Mouse (Mus musculus) embryonic facial prominence, embryonic 12.5 days (tissue): ENCODE data around the gene Hdhd3. TPM values are rescaled to one million over a fixed set of nuclear protein-coding genes. Genes with fewer than 3 reads are reported as not detected.
"Not testable (repeated sequence)": the region's sequence is repeated elsewhere in the genome, so short reads cannot be mapped to it uniquely, and the experiment has no call there.

Experiments used
- ATAC-seq: fragments of 200-750 bp; cut with Nextera tagmentation; 2 replicates; pipeline ENCODE4 v1.8.0; 2017; ENCODE audit not compliant: insufficient number of reproducible peaks, insufficient read depth, low FRiP score, low TSS enrichment
- H3K27ac ChIP-seq: fragments of 300-500 bp; sonication (generic); 2 replicates; pipeline ENCODE4 v1.5.1; 2016; ENCODE audit warnings: mild to moderate bottlenecking
- H3K27me3 ChIP-seq: fragments of 300-500 bp; sonication (generic); 2 replicates; pipeline ENCODE4 v1.6.1; 2016; ENCODE audit warnings: mild to moderate bottlenecking, moderate library complexity
- H3K36me3 ChIP-seq: fragments of 300-500 bp; sonication (generic); 2 replicates; pipeline ENCODE4 v1.6.1; 2016; ENCODE audit warnings: mild to moderate bottlenecking
- H3K4me1 ChIP-seq: fragments of 300-500 bp; sonication (generic); 2 replicates; pipeline ENCODE4 v1.6.1; 2016
- H3K4me2 ChIP-seq: fragments of 300-500 bp; sonication (generic); replicated peaks from 2 replicates; pipeline ENCODE4 v1.6.1; 2016; ENCODE audit warnings: mild to moderate bottlenecking, moderate library complexity
- H3K4me3 ChIP-seq: fragments of 300-500 bp; sonication (generic); 2 replicates; pipeline ENCODE4 v1.5.1; 2016; ENCODE audit warnings: mild to moderate bottlenecking
- H3K9ac ChIP-seq: fragments of 300-500 bp; sonication (generic); 2 replicates; pipeline ENCODE4 v1.6.1; 2016; ENCODE audit warnings: mild to moderate bottlenecking, moderate library complexity
- H3K9me3 ChIP-seq: fragments of 300-500 bp; sonication (generic); 2 replicates; pipeline ENCODE4 v1.6.1; 2016; ENCODE audit warnings: mild to moderate bottlenecking, moderate library complexity
- WGBS: fragments of 180-500 bp; shearing (Covaris S2); methylation state at CpG from one replicate; pipeline ENCODE4 v1.1.7; 2016; 5-methylcytosine and 5-hydroxymethylcytosine counted together
- polyA plus RNA-seq: library from polyadenylated mRNA; unstranded; fragments of >200 nt; fragmentation: Nextera tagmentation; extraction: Ambion mirVana; gene quantifications from 2 replicates; pipeline ENCODE4 v1.2.1, GENCODE M21; 2016

Hdhd3 gene
- polyA plus RNA-seq, 1 experiment from 2014 or later: 11.1 TPM

DNA sequence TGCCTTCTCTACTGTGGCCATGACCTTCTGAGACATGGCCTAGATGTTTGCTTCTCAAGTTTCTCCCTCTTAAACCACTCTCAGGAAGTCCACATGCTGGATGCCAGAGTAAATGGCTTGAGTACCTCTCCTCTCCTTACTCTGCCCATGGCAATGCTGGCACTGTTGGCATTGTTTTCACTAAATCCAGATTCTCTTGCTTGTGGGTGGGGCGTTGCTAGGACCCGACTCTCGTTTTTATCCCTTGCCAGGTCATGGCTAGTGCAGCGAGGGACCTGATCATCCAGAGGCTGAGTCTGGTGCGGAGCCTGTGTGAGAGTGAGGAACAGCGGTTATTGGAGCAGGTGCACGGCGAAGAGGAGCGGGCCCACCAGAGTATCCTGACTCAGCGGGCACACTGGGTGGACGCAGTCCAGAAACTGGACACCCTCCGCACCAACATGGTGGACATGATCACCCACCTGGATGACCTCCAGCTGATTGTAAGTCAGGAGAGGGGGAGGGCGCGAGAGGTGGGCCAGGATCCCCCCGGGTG, 17.0 kb downstream of the Hdhd3 start:
- WGBS: 87% methylated on average over 15 of the region's 15 CpGs
- Histone ChIP-seq H3K4me3 (no peak overlapping the region), H3K4me1 (no peaks in the 10 kb centered on the region), H3K9ac (no peak overlapping the region), H3K4me2 (no peak overlapping the region), H3K9me3 (no peaks in the 10 kb centered on the region), H3K36me3 (no peaks in the 10 kb centered on the region), H3K27ac (no peak overlapping the region), H3K27me3 (0 out of 2 replicates have a peak, but pooled peaks cover 2% of the 10 kb centered on the region)
- ATAC-seq: no peak

DNA sequence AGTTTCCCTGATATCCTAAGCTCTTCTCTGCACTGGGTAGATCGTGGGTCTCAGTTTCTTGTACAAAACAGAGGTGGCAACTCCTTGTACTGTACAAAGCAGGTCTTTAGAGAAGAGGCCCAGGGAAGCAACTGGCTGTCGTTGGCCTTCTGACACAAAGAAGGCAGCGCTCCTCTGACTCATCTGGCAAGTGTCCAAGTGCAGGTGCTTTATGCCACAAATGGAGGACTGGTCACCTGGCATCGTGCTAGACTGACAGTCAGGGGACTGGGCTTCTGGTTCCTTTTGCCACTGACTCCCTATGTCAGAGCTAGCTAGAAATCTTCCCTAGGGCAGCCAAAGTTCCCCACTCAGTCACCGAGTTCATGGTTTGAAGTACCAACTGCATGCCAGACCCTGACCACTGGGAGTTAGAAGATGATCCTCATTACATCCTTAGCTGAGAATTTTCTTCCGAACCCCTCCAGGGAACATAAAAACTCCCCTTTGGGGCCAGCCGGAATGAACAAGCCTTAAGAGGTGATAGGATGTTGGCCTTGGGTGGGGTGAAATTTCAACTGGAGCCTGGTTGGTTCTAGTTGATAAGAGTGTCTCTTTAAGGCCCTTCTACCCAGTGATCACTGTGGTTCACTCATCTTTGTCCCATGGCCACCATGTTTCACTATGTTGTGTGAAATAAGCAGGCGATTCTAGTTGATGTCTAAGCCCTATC, 17.7 kb downstream of the Hdhd3 start:
- Histone ChIP-seq H3K27me3 (peaks cover 5% of the 10 kb centered on the region), H3K9ac (no peak overlapping the region), H3K4me1 (peaks cover 2% of the 10 kb centered on the region; the same call in 1 of the 2 replicates), H3K4me2 (no peak overlapping the region), H3K4me3 (no peak overlapping the region), H3K9me3 (no peaks in the 10 kb centered on the region), H3K27ac (no peak overlapping the region), H3K36me3 (no peaks in the 10 kb centered on the region)
- WGBS: 88% methylated on average over 8 of the region's 8 CpGs
- no peak for ATAC-seq

DNA sequence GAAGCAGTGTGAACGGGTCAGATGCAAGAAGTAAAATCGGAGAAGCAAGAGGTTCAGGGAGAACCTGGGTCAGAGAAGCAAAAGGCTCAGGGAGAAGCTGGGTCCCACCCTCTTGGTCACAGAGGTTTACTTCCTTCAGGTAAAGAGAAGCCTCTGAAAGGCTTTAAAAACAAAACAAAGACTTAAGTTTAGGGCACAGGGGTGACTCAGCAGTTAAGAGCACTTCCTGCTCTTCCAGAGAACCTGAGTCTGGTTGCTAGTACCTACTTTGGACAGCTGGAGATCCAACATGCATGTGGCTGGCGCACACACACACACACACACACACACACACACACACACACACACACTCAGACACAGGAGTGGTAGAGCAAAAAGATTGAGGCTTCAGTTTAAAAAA, 18.3 kb downstream of the Hdhd3 start:
- 78% methylated on average over 3 of the region's 3 CpGs for WGBS
- no peak for ATAC-seq
- H3K4me3 ChIP-seq: no peak overlapping the region
- peaks cover 7% of the 10 kb centered on the region for H3K4me1 ChIP-seq
- no peak overlapping the region for H3K27ac ChIP-seq
- H3K27me3 ChIP-seq: peaks cover 12% of the 10 kb centered on the region
- no peaks in the 10 kb centered on the region for H3K9me3 ChIP-seq
- no peaks in the 10 kb centered on the region for H3K36me3 ChIP-seq
- no peak overlapping the region for H3K9ac ChIP-seq
- no peak overlapping the region for H3K4me2 ChIP-seq

DNA sequence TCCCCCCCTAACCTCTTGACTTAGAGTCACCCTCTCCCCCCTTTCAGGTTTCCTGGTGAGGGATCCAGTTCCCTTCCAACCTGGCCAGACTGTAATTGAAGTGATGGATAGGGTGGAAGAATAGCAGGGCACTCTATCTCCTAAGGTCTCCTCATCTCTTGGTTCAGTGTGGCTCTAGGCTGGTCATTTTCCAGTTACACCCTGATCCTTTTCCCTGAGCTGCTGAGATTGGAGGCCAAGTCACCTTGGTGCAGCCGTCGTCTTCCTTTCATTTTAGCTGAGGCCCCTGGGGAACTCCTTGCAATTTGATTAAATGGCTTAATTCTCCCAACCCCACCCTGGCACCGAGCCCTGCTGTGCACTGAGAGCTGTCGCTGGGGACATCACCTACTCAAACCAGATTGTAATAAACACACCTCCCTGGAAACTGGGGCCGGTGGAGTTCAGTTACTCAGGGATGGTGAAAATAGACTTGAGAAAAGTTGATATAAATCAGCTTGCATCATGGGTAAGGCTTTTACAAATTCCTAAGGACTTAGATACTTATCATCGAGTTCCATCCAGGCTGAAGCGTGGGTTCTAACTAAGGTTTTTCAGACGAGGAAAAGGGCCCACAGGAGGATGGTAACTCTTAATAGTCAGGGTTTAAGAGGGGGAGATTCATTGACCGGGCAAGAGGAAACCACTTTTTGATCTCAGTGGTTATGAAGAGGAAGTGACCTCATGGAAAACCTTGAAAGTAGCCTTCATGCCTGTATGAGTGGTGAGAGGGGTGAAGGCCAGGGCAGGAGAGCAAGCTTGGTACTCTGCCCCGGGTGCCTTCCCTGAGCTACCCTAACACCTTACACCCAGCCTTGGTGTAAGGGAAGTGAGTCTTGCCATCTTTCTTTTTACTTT, 22.3 kb downstream of the Hdhd3 start:
- Histone ChIP-seq H3K9me3 (no peaks in the 10 kb centered on the region), H3K4me2 (no peak overlapping the region), H3K4me1 (peaks cover 11% of the 10 kb centered on the region), H3K4me3 (peak overlapping the region; percentile 44; the same call in 1 of the 2 replicates), H3K36me3 (no peaks in the 10 kb centered on the region), H3K27me3 (peaks cover 27% of the 10 kb centered on the region), H3K27ac (no peak overlapping the region), H3K9ac (no peak overlapping the region)
- no peak for ATAC-seq
- 45% methylated on average over 10 of the region's 10 CpGs for WGBS

DNA sequence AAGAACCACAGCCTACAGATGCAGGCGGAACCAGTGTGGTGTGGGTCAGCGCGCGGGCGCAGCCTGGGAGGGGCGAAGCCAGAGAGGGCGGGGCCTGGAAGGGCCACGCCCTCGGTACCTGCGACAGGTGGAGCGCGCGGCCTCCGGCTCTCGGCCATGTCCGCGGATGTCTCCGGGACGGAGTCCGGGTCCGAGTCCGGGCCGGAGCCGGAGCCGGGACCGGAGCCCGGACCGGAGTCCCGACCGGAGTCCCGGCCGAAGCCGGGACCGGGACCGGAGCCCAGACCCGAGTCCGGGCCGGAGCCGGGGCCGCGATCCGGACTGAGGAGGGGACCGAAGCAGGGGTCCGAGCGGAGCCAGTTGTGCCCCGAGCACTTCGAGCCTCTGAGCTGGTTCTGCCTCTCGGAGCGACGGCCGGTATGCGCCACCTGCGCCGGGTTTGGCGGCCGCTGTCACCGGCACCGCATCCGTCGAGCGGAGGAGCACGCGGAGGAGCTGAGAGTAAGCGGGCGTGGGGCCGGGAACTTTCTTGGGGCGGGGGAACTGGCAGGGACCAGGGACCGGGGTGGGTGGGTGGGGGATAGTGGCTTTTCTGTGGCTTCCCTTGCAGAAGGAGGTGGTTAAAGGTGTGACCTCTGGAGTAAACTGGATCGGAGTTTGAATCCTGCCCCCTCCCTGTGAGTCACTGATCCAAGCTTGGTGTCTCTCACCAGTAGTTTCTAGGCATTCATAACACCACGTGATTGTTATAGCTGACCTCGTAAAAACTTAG, 23.1 kb downstream of the Hdhd3 start, which contains the start of gene Bspry:
Gene Bspry, plus strand, starts transcription at position 117 of the 772 bp plus-strand sequence.
- no peak within 1 kb of the TSS for H3K9ac ChIP-seq
- peak; percentile 42; the same call in 1 of the 2 replicates for ATAC-seq
- peaks cover 11% of the 10 kb centered on the region for H3K4me1 ChIP-seq
- H3K9me3 ChIP-seq: no peaks in the 10 kb centered on the region
- H3K4me2 ChIP-seq: peak within 1 kb of the TSS; percentile 88
- H3K27me3 ChIP-seq: peaks cover 27% of the 10 kb centered on the region
- WGBS: 3% methylated on average over 71 of the region's 71 CpGs
- peak within 1 kb of the TSS; percentile 44 for H3K4me3 ChIP-seq
- no peaks in the 10 kb centered on the region for H3K36me3 ChIP-seq
- no peak within 1 kb of the TSS for H3K27ac ChIP-seq

DNA sequence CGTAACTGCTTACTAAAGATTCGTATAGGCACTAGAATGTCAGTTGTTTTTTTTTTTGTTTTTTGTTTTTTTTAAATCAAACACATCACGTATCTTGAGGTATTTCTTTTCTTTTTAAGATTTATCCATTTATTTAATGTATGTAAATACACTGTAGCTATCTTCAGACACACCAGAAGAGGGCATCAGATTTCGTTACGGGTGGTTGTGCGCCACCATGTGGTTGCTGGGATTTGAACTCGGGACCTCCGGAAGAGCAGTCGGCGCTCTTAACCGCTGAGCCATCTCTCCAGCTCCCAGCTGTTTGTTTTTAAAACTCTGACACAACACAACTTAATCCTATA, 23.7 kb downstream of the Hdhd3 start:
- Histone ChIP-seq H3K4me2 (peak overlapping the region; percentile 88), H3K4me1 (peaks cover 11% of the 10 kb centered on the region), H3K4me3 (peak overlapping the region; percentile 44), H3K27me3 (peaks cover 27% of the 10 kb centered on the region)
- not testable (repeated sequence) for H3K9ac ChIP-seq, H3K9me3 ChIP-seq, ATAC-seq, H3K36me3 ChIP-seq, H3K27ac ChIP-seq
- WGBS: 13% methylated on average over 11 of the region's 11 CpGs

DNA sequence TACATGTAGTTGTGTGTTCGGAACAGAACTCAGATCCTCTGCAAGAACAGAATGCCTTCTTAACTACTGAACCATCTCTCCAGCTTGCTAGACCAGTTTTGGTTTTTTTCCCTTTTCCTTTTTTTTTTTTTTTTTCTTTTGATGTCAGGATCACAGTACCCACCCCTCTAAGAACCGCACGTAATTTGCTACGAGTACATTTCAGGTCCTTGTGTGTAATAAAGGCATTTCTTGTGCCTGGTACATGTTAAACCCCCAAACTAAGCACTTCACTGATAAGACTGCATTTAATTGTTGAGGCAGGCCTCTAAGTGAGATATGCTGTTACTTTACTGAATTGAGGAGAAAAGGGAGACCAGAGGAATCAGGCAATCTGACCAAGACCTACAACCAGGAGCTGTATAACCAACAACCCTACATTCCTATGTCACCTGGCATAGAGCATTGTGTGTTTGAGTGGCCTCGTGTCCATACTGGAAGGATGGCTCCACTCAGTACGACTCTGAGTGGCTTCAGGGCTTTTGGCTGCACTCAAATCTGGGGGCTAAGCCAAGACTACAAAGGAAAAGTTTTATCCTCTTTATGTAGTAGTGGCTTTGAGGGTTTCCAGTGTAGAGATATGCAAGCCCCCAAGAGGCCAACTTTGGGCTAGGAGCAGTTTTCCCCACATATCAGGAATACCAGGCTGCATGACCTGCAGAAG, 25.6 kb downstream of the Hdhd3 start:
- H3K9me3 ChIP-seq: no peaks in the 10 kb centered on the region
- H3K27me3 ChIP-seq: peaks cover 25% of the 10 kb centered on the region
- H3K4me1 ChIP-seq: peaks cover 11% of the 10 kb centered on the region
- H3K27ac ChIP-seq: no peak overlapping the region
- no peaks in the 10 kb centered on the region for H3K36me3 ChIP-seq
- no peak overlapping the region for H3K9ac ChIP-seq
- no peak overlapping the region for H3K4me3 ChIP-seq
- WGBS: 79% methylated on average over 6 of the region's 6 CpGs
- H3K4me2 ChIP-seq: no peak overlapping the region
- no peak for ATAC-seq

DNA sequence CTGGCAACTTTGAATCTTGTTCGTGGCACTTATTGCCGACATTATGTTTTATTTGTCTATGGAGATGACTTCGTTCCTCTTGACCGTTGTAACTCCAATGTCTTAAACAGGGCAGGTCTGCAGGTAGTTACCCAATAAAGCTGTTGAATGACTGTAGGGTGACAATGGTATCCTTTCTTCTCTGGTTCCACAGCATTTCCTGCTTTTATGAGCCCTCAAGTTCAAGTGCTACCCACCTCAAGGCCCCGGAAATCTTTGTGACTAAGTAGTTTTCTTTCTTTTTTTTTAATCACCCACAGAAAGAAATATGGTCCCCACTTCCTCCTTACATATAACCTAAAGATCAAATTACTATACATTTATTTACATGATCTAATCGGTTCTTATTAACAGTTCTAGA, 27.5 kb downstream of the Hdhd3 start:
- ATAC-seq: no peak
- no peaks in the 10 kb centered on the region for H3K9me3 ChIP-seq
- H3K36me3 ChIP-seq: no peaks in the 10 kb centered on the region
- H3K27ac ChIP-seq: no peak overlapping the region
- no peak overlapping the region for H3K4me3 ChIP-seq
- H3K27me3 ChIP-seq: peaks cover 24% of the 10 kb centered on the region
- H3K9ac ChIP-seq: no peak overlapping the region
- peaks cover 11% of the 10 kb centered on the region for H3K4me1 ChIP-seq
- 87% methylated on average over 6 of the region's 6 CpGs for WGBS
- no peak overlapping the region for H3K4me2 ChIP-seq

DNA sequence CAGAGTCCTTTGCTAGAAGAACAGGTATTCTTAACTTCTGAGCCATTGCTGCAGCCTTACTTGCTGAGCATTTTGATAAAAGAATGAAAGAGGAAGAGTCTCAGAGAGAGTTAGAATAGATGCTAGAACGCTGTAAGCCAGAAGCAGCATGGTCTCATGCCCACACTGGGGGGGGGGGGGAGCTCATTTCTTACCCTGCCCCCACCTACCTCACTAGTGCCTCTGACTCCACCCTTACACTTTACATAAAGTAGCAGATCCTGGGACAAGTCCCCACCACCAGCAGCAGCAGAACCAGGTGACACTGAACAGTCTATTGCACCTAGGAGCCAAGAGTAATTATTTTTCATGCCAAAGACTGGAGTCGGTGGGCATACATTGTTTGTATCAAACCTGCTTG, 28.1 kb downstream of the Hdhd3 start:
- Histone ChIP-seq H3K36me3 (no peaks in the 10 kb centered on the region), H3K9me3 (no peaks in the 10 kb centered on the region), H3K4me3 (no peak overlapping the region), H3K9ac (no peak overlapping the region), H3K27me3 (peaks cover 17% of the 10 kb centered on the region), H3K4me1 (peaks cover 5% of the 10 kb centered on the region; the same call in 1 of the 2 replicates), H3K4me2 (no peak overlapping the region), H3K27ac (no peak overlapping the region)
- 72% methylated on average over 2 of the region's 2 CpGs for WGBS
- no peak for ATAC-seq

DNA sequence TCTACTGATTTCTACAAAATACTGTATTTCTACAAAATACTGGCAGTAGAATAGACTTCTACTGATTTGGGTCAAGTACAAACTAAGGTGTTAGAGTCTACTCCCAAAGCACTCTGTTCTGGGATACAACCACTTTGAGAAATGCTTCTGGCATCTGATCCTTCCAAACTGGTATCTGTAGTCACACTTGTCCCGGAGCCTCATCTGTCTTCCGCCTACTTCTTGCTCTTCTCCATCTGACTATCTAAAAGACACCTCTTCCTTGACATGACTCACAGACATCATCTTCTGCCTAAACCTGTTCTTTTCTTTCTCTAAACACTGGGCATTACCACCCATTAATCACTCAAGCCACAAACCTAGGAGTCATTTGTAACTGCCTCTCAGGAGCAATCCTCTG, 31.2 kb downstream of the Hdhd3 start:
- Histone ChIP-seq H3K4me2 (no peak overlapping the region), H3K27me3 (no peaks in the 10 kb centered on the region), H3K36me3 (no peaks in the 10 kb centered on the region; the same call in 1 of the 2 replicates), H3K27ac (no peak overlapping the region), H3K4me1 (no peaks in the 10 kb centered on the region), H3K4me3 (no peak overlapping the region), H3K9ac (no peak overlapping the region), H3K9me3 (no peaks in the 10 kb centered on the region)
- 94% methylated on average over 2 of the region's 2 CpGs for WGBS
- no peak for ATAC-seq

DNA sequence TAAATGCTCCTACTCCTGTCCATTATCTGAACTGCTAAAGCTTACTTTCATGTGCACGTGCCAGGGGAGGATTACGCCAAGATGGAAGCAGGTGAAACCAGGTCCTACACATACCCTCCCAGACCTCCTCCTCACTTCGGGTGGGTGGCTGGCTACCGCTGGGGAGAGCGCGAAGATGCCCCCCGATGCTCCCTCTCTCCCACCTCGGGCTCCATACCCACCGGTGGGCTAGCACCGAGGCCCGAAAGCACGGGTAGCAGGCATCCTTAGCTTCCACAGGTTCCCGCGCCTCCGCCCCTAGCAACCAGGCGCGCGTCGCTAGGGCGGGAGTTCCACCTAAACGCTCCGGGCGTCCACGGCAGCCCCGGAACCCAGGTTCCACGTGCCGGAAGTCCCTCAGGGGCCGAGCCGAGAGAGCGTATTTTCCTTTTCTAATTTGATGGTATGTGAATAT, 32.6 kb downstream of the Hdhd3 start, which contains the start of gene Wdr31:
Gene Wdr31, minus strand, starts transcription at position 299 of the 454 bp plus-strand sequence.
- Histone ChIP-seq H3K27ac (no peak within 1 kb of the TSS), H3K36me3 (no peaks in the 10 kb centered on the region; the same call in 1 of the 2 replicates)
- WGBS: under 1% methylated on average over 30 of the region's 30 CpGs

More for the DNA sequence above, 32.6 kb downstream of the Hdhd3 start, which contains the start of gene Wdr31:
- Histone ChIP-seq H3K4me1 (no peaks in the 10 kb centered on the region), H3K4me3 (peak within 1 kb of the TSS; percentile 64), H3K9me3 (no peaks in the 10 kb centered on the region), H3K4me2 (peak within 1 kb of the TSS; percentile 74), H3K27me3 (no peaks in the 10 kb centered on the region), H3K9ac (peak within 1 kb of the TSS; percentile 62)
- ATAC-seq: peak; percentile 91
